In genomic region chr4:138747851-138748250, GRCm38 (mm10) we compare ENCODE assay signal across 11 mouse cellular contexts. TPM values are rescaled to one million over a fixed set of nuclear protein-coding genes. Genes with fewer than 3 reads are reported as not detected.
DNase-seq lines count a peak whose midpoint lies in the region; ATAC-seq lines count a peak whose summit lies in the region.
"Had no signal": no experiment of that assay in that cellular context is flagged by ENCODE, and none has a peak within 500 bp of the region (broad histone marks: within the 10 kb centered on the region; RNA-seq: fewer than 3 reads in every experiment).

No protein-coding gene starts in this region.

- peaks cover 14% of the 10 kb centered on the region for H3K4me1 ChIP-seq in hindbrain, embryonic 12.5 days
- H3K4me1 ChIP-seq in neural tube, embryonic 14.5 days (ENCODE audit: control insufficient read depth, insufficient read depth, low read length), result 0 out of 2 replicates have a peak, but pooled peaks cover 2% of the 10 kb centered on the region
- H3K4me1 ChIP-seq: liver, embryonic 13.5 days had no signal

- H3K27me3 ChIP-seq in hindbrain, embryonic 12.5 days, result no peaks in the 10 kb centered on the region
- H3K27me3 ChIP-seq in neural tube, embryonic 14.5 days (ENCODE audit: control insufficient read depth, insufficient read depth, low read length), result no peaks in the 10 kb centered on the region

- WGBS in hindbrain, embryonic 12.5 days, result 61% methylated on average over 10 of the region's 10 CpGs
- WGBS in neural tube, embryonic 14.5 days, result 53% methylated on average over 10 of the region's 10 CpGs

- peak overlapping the region; percentile 13; the same call in 1 of the 2 replicates for H3K9ac ChIP-seq in hindbrain, embryonic 12.5 days
- no peak overlapping the region for H3K9ac ChIP-seq in neural tube, embryonic 14.5 days (replicated peaks; ENCODE audit: low read depth, low read length)
- H3K9ac ChIP-seq: liver, embryonic 13.5 days had no signal

- H3K4me2 ChIP-seq in hindbrain, embryonic 12.5 days (replicated peaks), result no peak overlapping the region
- H3K4me2 ChIP-seq in neural tube, embryonic 14.5 days (ENCODE audit: low read depth, low read length), result no peak overlapping the region
- H3K4me2 ChIP-seq: liver, embryonic 13.5 days had no signal

- DNase-seq in kidney, postnatal 10 days, result peak; percentile 39
- no peak for DNase-seq in kidney, adult 8-10 months
- peak; percentile 44 to 49 for DNase-seq in adrenal gland, postnatal 36 days
- DNase-seq in liver, result no peak
- DNase-seq: kidney, adult 2 months; liver, embryonic 13.5 days had no signal

- peak; percentile 49 for ATAC-seq in hindbrain, embryonic 12.5 days (ENCODE audit: low FRiP score)
- peak; percentile 48; the same call in 1 of the 2 replicates for ATAC-seq in neural tube, embryonic 14.5 days (ENCODE audit: low read depth)
- no peak for ATAC-seq in monocyte, adult 5-6 weeks (replicated peaks; ENCODE audit: insufficient number of reproducible peaks, low FRiP score, low TSS enrichment, poor library complexity, severe bottlenecking)
- ATAC-seq in megakaryocyte, adult 5-6 weeks (ENCODE audit: poor library complexity, severe bottlenecking), result no peak

- no peak overlapping the region for H3K4me3 ChIP-seq in hindbrain, embryonic 12.5 days
- H3K4me3 ChIP-seq in neural tube, embryonic 14.5 days (ENCODE audit: low read depth, low read length), result no peak overlapping the region
- H3K4me3 ChIP-seq: liver, embryonic 13.5 days had no signal

- no peaks in the 10 kb centered on the region for H3K36me3 ChIP-seq in hindbrain, embryonic 12.5 days
- no peaks in the 10 kb centered on the region for H3K36me3 ChIP-seq in neural tube, embryonic 14.5 days (ENCODE audit: control insufficient read depth, insufficient read depth, low read length)
- H3K36me3 ChIP-seq: G1E; liver, embryonic 13.5 days had no signal

- peak overlapping the region; percentile 44; the same call in 1 of the 2 replicates for H3K27ac ChIP-seq in hindbrain, embryonic 12.5 days
- H3K27ac ChIP-seq in neural tube, embryonic 14.5 days (ENCODE audit: low read depth, low read length), result 0 out of 2 replicates have a peak overlapping the region, but pooled peaks have one; percentile 45
- H3K27ac ChIP-seq: liver, embryonic 13.5 days had no signal

- no peaks in the 10 kb centered on the region for H3K9me3 ChIP-seq in hindbrain, embryonic 12.5 days (replicated peaks)
- H3K9me3 ChIP-seq in neural tube, embryonic 14.5 days (ENCODE audit: control insufficient read depth, low read length), result no peaks in the 10 kb centered on the region
- H3K9me3 ChIP-seq: liver, embryonic 13.5 days had no signal

RNA-seq across cellular contexts. Expression of gene Pla2g2f, which starts 9.6 kb away (rescaled TPM):
- 10 to 100 TPM; 19.8 to 31.3 TPM for total RNA-seq in adrenal gland, postnatal 36 days (2021)
- 0.14 TPM in 1 of 2 replicates, not detected in the other for polyA plus RNA-seq in hindbrain, embryonic 12.5 days (2016; fragmentation: Nextera tagmentation; extraction: Ambion mirVana)
- polyA plus RNA-seq in neural tube, embryonic 14.5 days (2014; fragmentation: Nextera tagmentation; extraction: Ambion mirVana), result not detected in 2 replicates
- total RNA-seq in monocyte, adult 5-6 weeks (2017), result not detected in 3 replicates
- not detected in 2 replicates for total RNA-seq in megakaryocyte, adult 5-6 weeks (2015)
- not detected in 2 replicates for total RNA-seq in megakaryocyte, adult 5-6 weeks (2017)
- polyA plus RNA-seq: G1E; kidney, adult 2 months; liver, embryonic 13.5 days had no signal

RNA-seq across cellular contexts. Expression of gene Ubxn10, which starts 10.9 kb away (rescaled TPM):
- total RNA-seq in adrenal gland, postnatal 36 days (2021), result under 1 TPM; 0.76 to 0.79 TPM
- 3.8 and 4.5 TPM in 2 replicates for polyA plus RNA-seq in hindbrain, embryonic 12.5 days (2016; fragmentation: Nextera tagmentation; extraction: Ambion mirVana)
- polyA plus RNA-seq in neural tube, embryonic 14.5 days (2014; fragmentation: Nextera tagmentation; extraction: Ambion mirVana), result 2.7 and 3.0 TPM in 2 replicates
- not detected in 3 replicates for total RNA-seq in monocyte, adult 5-6 weeks (2017)
- total RNA-seq in megakaryocyte, adult 5-6 weeks (2015), result not detected in 2 replicates
- not detected in 2 replicates for total RNA-seq in megakaryocyte, adult 5-6 weeks (2017)
- polyA plus RNA-seq: G1E had no signal

RNA-seq across cellular contexts. Expression of gene Pla2g2c, which starts 23.3 kb away (rescaled TPM):
- under 1 TPM; 0.20 to 0.43 TPM for total RNA-seq in adrenal gland, postnatal 36 days (2021)
- polyA plus RNA-seq in hindbrain, embryonic 12.5 days (2016; fragmentation: Nextera tagmentation; extraction: Ambion mirVana), result 0.46 and 0.64 TPM in 2 replicates
- polyA plus RNA-seq in neural tube, embryonic 14.5 days (2014; fragmentation: Nextera tagmentation; extraction: Ambion mirVana), result 0.35 and 0.49 TPM in 2 replicates
- total RNA-seq in monocyte, adult 5-6 weeks (2017), result not detected in 3 replicates
- not detected in 2 replicates for total RNA-seq in megakaryocyte, adult 5-6 weeks (2015)
- not detected in 2 replicates for total RNA-seq in megakaryocyte, adult 5-6 weeks (2017)
- polyA plus RNA-seq: G1E; liver, embryonic 13.5 days had no signal

RNA-seq across cellular contexts. Expression of gene Pla2g2d, which starts 27.7 kb away (rescaled TPM):
- total RNA-seq in adrenal gland, postnatal 36 days (2021), result 1 to 10 TPM; 2.1 to 2.5 TPM
- 0.61 and 0.91 TPM in 2 replicates for polyA plus RNA-seq in hindbrain, embryonic 12.5 days (2016; fragmentation: Nextera tagmentation; extraction: Ambion mirVana)
- 1.6 and 2.6 TPM in 2 replicates for polyA plus RNA-seq in neural tube, embryonic 14.5 days (2014; fragmentation: Nextera tagmentation; extraction: Ambion mirVana)
- total RNA-seq in monocyte, adult 5-6 weeks (2017), result not detected in 3 replicates
- not detected in 2 replicates for total RNA-seq in megakaryocyte, adult 5-6 weeks (2015)
- total RNA-seq in megakaryocyte, adult 5-6 weeks (2017), result not detected in 2 replicates
- total RNA-seq: G1E had no signal
- polyA plus RNA-seq: G1E; liver, embryonic 13.5 days had no signal

Comparison
In these comparisons a context has a peak if more than half of its experiments do, and no peak if none do; other contexts are left out.
1. DNase-seq: peak in kidney, postnatal 10 days (single experiment) and adrenal gland, postnatal 36 days (2 of 2); none in kidney, adult 8-10 months (0 of 2) and liver (single experiment).
2. ATAC-seq: peak in hindbrain, embryonic 12.5 days (single experiment) and neural tube, embryonic 14.5 days (single experiment); none in monocyte, adult 5-6 weeks (single experiment) and megakaryocyte, adult 5-6 weeks (single experiment).
3. RNA of gene Pla2g2f, which starts 9.6 kb away (total RNA-seq): 19.8 to 31.3 TPM in adrenal gland, postnatal 36 days; not detected in monocyte, adult 5-6 weeks and not detected in megakaryocyte, adult 5-6 weeks; every median in the first group is over 10 times any median in the second.